In the genomic region with DNA sequence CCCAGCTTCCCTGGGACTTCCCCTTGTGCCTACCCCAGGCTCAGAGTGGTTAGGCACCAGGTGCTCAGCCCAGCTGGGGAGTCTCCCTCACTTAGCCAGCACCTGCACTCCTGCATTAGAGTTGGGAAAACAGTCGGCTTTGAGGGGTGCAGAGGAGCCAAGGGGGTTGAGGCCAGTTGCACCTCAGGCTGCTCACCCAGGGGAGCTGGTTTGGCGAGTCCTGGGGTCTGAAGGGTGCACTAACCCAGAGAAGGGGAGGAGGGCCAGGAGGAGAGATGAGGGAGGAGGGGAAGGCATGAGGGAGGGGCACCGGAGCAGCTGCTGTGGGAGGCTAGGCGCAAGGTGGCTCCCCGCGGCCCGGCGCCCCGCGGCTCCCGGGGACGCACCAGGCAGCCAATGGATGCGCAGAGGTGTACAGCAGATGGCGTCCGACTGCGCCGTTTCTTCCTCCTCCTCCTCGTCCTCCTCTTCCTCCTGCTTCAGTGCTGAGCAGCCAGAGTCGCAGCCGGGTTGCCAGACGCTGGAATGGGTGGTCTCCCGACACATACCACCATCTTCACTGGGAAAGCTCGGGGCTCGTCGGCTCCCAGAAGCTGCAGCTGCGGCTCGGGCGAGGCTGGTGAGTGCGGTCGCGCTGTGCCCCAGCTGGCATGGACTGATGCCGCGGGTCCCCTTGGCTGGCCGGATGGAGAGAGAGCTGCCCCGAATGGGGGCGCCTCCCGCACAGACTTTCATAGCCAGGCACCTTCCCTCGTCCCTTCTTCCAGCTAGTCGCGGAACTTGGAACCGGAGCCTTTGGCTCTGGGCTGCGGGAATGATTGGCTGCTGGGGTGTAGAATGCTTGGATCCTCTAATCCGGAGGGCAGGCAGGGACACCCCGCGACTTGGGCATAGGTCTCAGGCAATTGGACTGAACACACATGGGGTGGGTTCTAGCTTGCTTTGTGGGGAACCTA, we compare ENCODE assay signal across 9 mouse cellular contexts. TPM values are rescaled to one million over a fixed set of nuclear protein-coding genes. Genes with fewer than 3 reads are reported as not detected.
A peak's percentile ranks its signal among the peaks of the same experiment; 100 is the strongest.
DNase-seq lines count a peak whose midpoint lies in the region; ATAC-seq and TF ChIP-seq lines count a peak whose summit lies in the region.
"Had no signal": no experiment of that assay in that cellular context is flagged by ENCODE, and none has a peak within 500 bp of the region (broad histone marks: within the 10 kb centered on the region; RNA-seq: fewer than 3 reads in every experiment).

A gene (plus strand): TSS at position 321 of the 956 bp plus-strand sequence.

- H3K4me2 ChIP-seq in forebrain, embryonic 16.5 days (ENCODE audit: low read length) = peak within 1 kb of the TSS; percentile 90
- peak within 1 kb of the TSS; percentile 86 for H3K4me2 ChIP-seq in midbrain, embryonic 11.5 days
- H3K4me2 ChIP-seq in stomach, embryonic 16.5 days (ENCODE audit: low read depth, low read length) = peak within 1 kb of the TSS; percentile 66

- intact Hi-C loops in gastrocnemius, postnatal 36 days (cut with DNase I) = no loop called here

- 0 out of 2 replicates have a peak, but pooled peaks cover 2% of the 10 kb centered on the region for H3K27me3 ChIP-seq in forebrain, embryonic 16.5 days (replicated peaks; ENCODE audit: control insufficient read depth, insufficient read depth, low read length)
- H3K27me3 ChIP-seq in midbrain, embryonic 11.5 days (ENCODE audit: control insufficient read depth, insufficient read depth, low read length) = peaks cover 10% of the 10 kb centered on the region
- peaks cover 32% of the 10 kb centered on the region for H3K27me3 ChIP-seq in stomach, embryonic 16.5 days (ENCODE audit: control insufficient read depth, insufficient read depth, low read length)

- ATAC-seq in forebrain, embryonic 16.5 days = peak; percentile 81
- ATAC-seq in midbrain, embryonic 11.5 days (ENCODE audit: low FRiP score) = peak; percentile 90
- ATAC-seq in stomach, embryonic 16.5 days (ENCODE audit: insufficient read depth, low FRiP score) = peak; percentile 29; the same call in 1 of the 2 replicates

- H3K27ac ChIP-seq in forebrain, embryonic 16.5 days (ENCODE audit: low read length) = 0 out of 2 replicates have a peak within 1 kb of the TSS, but pooled peaks have one; percentile 13
- peak within 1 kb of the TSS; percentile 87 for H3K27ac ChIP-seq in layer of hippocampus, adult 2 months
- H3K27ac ChIP-seq in midbrain, embryonic 11.5 days (ENCODE audit: low read depth, low read length) = no peak within 1 kb of the TSS
- no peak within 1 kb of the TSS for H3K27ac ChIP-seq in stomach, embryonic 16.5 days (ENCODE audit: low read length)

- H3K36me3 ChIP-seq in forebrain, embryonic 16.5 days (ENCODE audit: control insufficient read depth, insufficient read depth) = no peaks in the 10 kb centered on the region
- no peaks in the 10 kb centered on the region for H3K36me3 ChIP-seq in midbrain, embryonic 11.5 days (ENCODE audit: control insufficient read depth, insufficient read depth, low read length)
- no peaks in the 10 kb centered on the region for H3K36me3 ChIP-seq in stomach, embryonic 16.5 days (ENCODE audit: control insufficient read depth, insufficient read depth, low read length)

- WGBS in forebrain, embryonic 16.5 days = under 1% methylated on average over 44 of the region's 45 CpGs
- WGBS in midbrain, embryonic 11.5 days = 1% methylated on average over 38 of the region's 45 CpGs
- WGBS in stomach, embryonic 16.5 days = 1% methylated on average over 43 of the region's 45 CpGs

- peak within 1 kb of the TSS; percentile 62 for H3K9ac ChIP-seq in forebrain, embryonic 16.5 days (replicated peaks; ENCODE audit: low read depth, low read length)
- peak within 1 kb of the TSS; percentile 71 for H3K9ac ChIP-seq in midbrain, embryonic 11.5 days (ENCODE audit: low read length)
- H3K9ac ChIP-seq in stomach, embryonic 16.5 days (ENCODE audit: low read length) = peak within 1 kb of the TSS; percentile 60

- H3K9me3 ChIP-seq in forebrain, embryonic 16.5 days (ENCODE audit: control insufficient read depth, low read length) = no peaks in the 10 kb centered on the region
- H3K9me3 ChIP-seq in midbrain, embryonic 11.5 days (ENCODE audit: control insufficient read depth, low read length) = no peaks in the 10 kb centered on the region
- H3K9me3 ChIP-seq in stomach, embryonic 16.5 days (replicated peaks; ENCODE audit: control insufficient read depth, low read length) = no peaks in the 10 kb centered on the region

- peak within 1 kb of the TSS; percentile 59 for H3K4me3 ChIP-seq in forebrain, embryonic 16.5 days (replicated peaks; ENCODE audit: low read length)
- peak within 1 kb of the TSS; percentile 71 for H3K4me3 ChIP-seq in layer of hippocampus, adult 2 months
- H3K4me3 ChIP-seq in midbrain, embryonic 11.5 days (ENCODE audit: low read depth, low read length) = peak within 1 kb of the TSS; percentile 55
- peak within 1 kb of the TSS; percentile 45 for H3K4me3 ChIP-seq in stomach, embryonic 16.5 days (replicated peaks; ENCODE audit: low read length)

- TF ChIP-seq CTCF in layer of hippocampus, adult 2 months (conservative IDR thresholded peaks at IDR 0.05) = peak; percentile 36

- H3K4me1 ChIP-seq in forebrain, embryonic 16.5 days (replicated peaks; ENCODE audit: control insufficient read depth, insufficient read depth, low read length) = peaks cover 13% of the 10 kb centered on the region
- H3K4me1 ChIP-seq in midbrain, embryonic 11.5 days (ENCODE audit: control insufficient read depth, insufficient read depth, low read length) = no peaks in the 10 kb centered on the region
- H3K4me1 ChIP-seq in stomach, embryonic 16.5 days (ENCODE audit: control insufficient read depth, insufficient read depth, low read length) = peaks cover 6% of the 10 kb centered on the region; the same call in 1 of the 2 replicates

- peak; percentile 8 to 15 for DNase-seq in gastrocnemius, postnatal 4 days (ENCODE audit: low spot score in 2 of 2)
- DNase-seq in gastrocnemius, postnatal 36 days = no peak
- peak; percentile 14 for DNase-seq in WW6 (ENCODE audit: low read depth, low spot score)
- peak; percentile 23 to 50 for DNase-seq in layer of hippocampus, adult 2 months (ENCODE audit: low spot score in 2 of 2)
- peak; percentile 93 for DNase-seq in midbrain, embryonic 11.5 days (ENCODE audit: low spot score, missing footprints)
- no peak for DNase-seq in spleen, adult 12 weeks (ENCODE audit: low spot score)

RNA-seq across cellular contexts. Expression of the gene that starts here (rescaled TPM):
- total RNA-seq in gastrocnemius, postnatal 4 days (2021) = 1 to 10 TPM; 2.0 to 2.2 TPM
- under 1 TPM; 0.27 to 0.51 TPM for total RNA-seq in gastrocnemius, postnatal 36 days (2021)
- polyA plus RNA-seq in forebrain, embryonic 16.5 days (2015; fragmentation: Nextera tagmentation; extraction: Ambion mirVana) = 5.6 and 9.5 TPM in 2 replicates
- total RNA-seq in layer of hippocampus, adult 2 months (2021) = 10 to 100 TPM; 16.0 to 17.8 TPM
- 3.1 and 3.3 TPM in 2 replicates for polyA plus RNA-seq in midbrain, embryonic 11.5 days (2014; fragmentation: Nextera tagmentation; extraction: Ambion mirVana)
- 0.64 and 1.6 TPM in 2 replicates for polyA plus RNA-seq in stomach, embryonic 16.5 days (2015; fragmentation: Nextera tagmentation; extraction: Ambion mirVana)
- total RNA-seq: hematopoietic stem cell, adult 5-6 weeks had no signal

Comparison
In these comparisons a context has a peak if more than half of its experiments do, and no peak if none do; other contexts are left out.
1. RNA of the gene that starts here (total RNA-seq): 16.0 to 17.8 TPM in layer of hippocampus, adult 2 months; 2.0 to 2.2 TPM in gastrocnemius, postnatal 4 days and 0.27 to 0.51 TPM in gastrocnemius, postnatal 36 days; every median in the first group is over 4 times any median in the second.
2. DNase-seq: peak in gastrocnemius, postnatal 4 days (2 of 2), WW6 (single experiment), layer of hippocampus, adult 2 months (2 of 2) and midbrain, embryonic 11.5 days (single experiment); none in gastrocnemius, postnatal 36 days (0 of 2) and spleen, adult 12 weeks (single experiment).
3. ATAC-seq: peak in every context shown above with its lines; median percentile 90 in midbrain, embryonic 11.5 days; 81 in forebrain, embryonic 16.5 days; 29 in stomach, embryonic 16.5 days.
4. H3K27ac ChIP-seq: peak in forebrain, embryonic 16.5 days (single experiment) and layer of hippocampus, adult 2 months (single experiment); none in midbrain, embryonic 11.5 days (single experiment) and stomach, embryonic 16.5 days (single experiment).
5. Peak in every context shown above with its lines, with median percentiles within 50 percentile points of each other: H3K4me2 ChIP-seq, H3K4me3 ChIP-seq and H3K9ac ChIP-seq.